Mouse (Mus musculus) midbrain, embryonic 16.5 days (tissue): ENCODE data around the gene Ascl2. TPM values are rescaled to one million over a fixed set of nuclear protein-coding genes. Genes with fewer than 3 reads are reported as not detected.

ENCODE experiments used
- ATAC-seq: fragments of 200-750 bp; cut with Nextera tagmentation; 2 replicates; pipeline ENCODE4 v1.8.0; 2017; ENCODE audit warnings: moderate TSS enrichment
- H3K27ac ChIP-seq: fragments of 300-500 bp; sonication (generic); 2 replicates; pipeline ENCODE4 v1.5.1; 2014; ENCODE audit warnings: mild to moderate bottlenecking, low read length, mixed read lengths
- H3K27me3 ChIP-seq: fragments of 300-500 bp; sonication (generic); 2 replicates; pipeline ENCODE4 v1.6.1; 2014; ENCODE audit warnings: low read depth, low read length, mixed read lengths; ENCODE audit not compliant: control insufficient read depth, insufficient read depth
- H3K36me3 ChIP-seq: fragments of 300-500 bp; sonication (generic); 2 replicates; pipeline ENCODE4 v1.6.1; 2014; ENCODE audit warnings: mild to moderate bottlenecking, low read length, moderate library complexity, mixed read lengths; ENCODE audit not compliant: control insufficient read depth, insufficient read depth
- H3K4me1 ChIP-seq: fragments of 300-500 bp; sonication (generic); 2 replicates; pipeline ENCODE4 v1.6.1; 2014; ENCODE audit warnings: mild to moderate bottlenecking, low read length, mixed read lengths; ENCODE audit not compliant: control insufficient read depth, insufficient read depth
- H3K4me2 ChIP-seq: fragments of 300-500 bp; sonication (generic); 2 replicates; pipeline ENCODE4 v1.6.1; 2014; ENCODE audit warnings: mild to moderate bottlenecking, low read length, mixed read lengths
- H3K4me3 ChIP-seq: fragments of 300-500 bp; sonication (generic); 2 replicates; pipeline ENCODE4 v1.5.1; 2014; ENCODE audit warnings: low read depth, mild to moderate bottlenecking, low read length, moderate library complexity, mixed read lengths
- H3K9ac ChIP-seq: fragments of 300-500 bp; sonication (generic); 2 replicates; pipeline ENCODE4 v1.6.1; 2014; ENCODE audit warnings: low read depth, low read length, mixed read lengths
- H3K9me3 ChIP-seq: fragments of 300-500 bp; sonication (generic); replicated peaks from 2 replicates; pipeline ENCODE4 v1.6.1; 2014; ENCODE audit warnings: mild to moderate bottlenecking, low read length, mixed read lengths; ENCODE audit not compliant: control insufficient read depth, poor library complexity, severe bottlenecking
- WGBS: fragments of 180-500 bp; shearing (Covaris S2); extraction: QIAGEN DNeasy Blood & Tissue Kit; methylation state at CpG from one replicate; pipeline ENCODE4 v1.1.7; 2014; 5-methylcytosine and 5-hydroxymethylcytosine counted together
- polyA plus RNA-seq: library from polyadenylated mRNA; unstranded; fragments of >200 nt; fragmentation: Nextera tagmentation; extraction: Ambion mirVana; gene quantifications from 2 replicates; pipeline ENCODE4 v1.2.1, GENCODE M21; 2015

The Ascl2 gene
- polyA plus RNA-seq = 0.39 and 0.55 TPM in 2 replicates

DNA sequence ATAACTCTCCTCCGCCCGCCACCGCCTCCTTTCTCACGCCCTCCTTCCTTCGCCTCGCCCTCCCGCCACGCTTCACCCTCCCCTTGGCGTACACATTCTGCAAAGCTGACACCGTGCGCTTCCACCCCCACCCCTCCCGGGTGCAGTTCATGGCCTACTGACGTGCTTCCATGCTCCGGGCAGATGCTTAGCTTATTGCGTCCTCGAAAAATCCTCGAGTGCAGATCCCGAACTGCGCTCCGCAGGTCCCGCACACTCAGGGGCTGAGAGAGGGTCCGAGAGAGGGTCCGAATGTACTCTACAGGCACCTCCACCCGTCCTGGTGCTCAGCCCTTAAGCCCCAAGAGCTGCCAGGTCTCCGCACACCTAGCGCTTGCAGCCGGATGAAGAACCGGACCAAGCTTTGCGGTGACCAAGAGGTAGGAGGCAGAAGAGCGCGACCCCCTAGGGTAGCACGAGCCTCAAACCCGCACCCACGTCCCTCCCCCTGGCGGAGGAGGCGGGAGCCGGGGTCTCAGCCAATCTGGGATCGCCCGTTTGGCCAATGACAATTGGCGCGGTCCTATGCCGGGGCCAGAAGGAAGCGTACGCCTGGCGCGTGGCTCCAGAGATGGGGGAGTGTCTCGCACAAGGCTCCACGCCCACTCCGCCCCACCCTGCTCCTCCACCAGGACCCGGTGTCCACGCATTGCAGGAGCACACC is at the start of gene Ascl2:
TSS of gene Ascl2 (minus strand) at position 456 of the 703 bp plus-strand sequence.
- Histone ChIP-seq H3K27ac (no peak within 1 kb of the TSS), H3K4me1 (peaks cover 20% of the 10 kb centered on the region), H3K4me2 (peak within 1 kb of the TSS; percentile 90), H3K36me3 (no peaks in the 10 kb centered on the region), H3K9me3 (no peaks in the 10 kb centered on the region), H3K27me3 (peaks cover 59% of the 10 kb centered on the region), H3K4me3 (peak within 1 kb of the TSS; percentile 47), H3K9ac (peak within 1 kb of the TSS; percentile 61)
- peak; percentile 54 for ATAC-seq
- under 1% methylated on average over 51 of the region's 51 CpGs for WGBS

DNA sequence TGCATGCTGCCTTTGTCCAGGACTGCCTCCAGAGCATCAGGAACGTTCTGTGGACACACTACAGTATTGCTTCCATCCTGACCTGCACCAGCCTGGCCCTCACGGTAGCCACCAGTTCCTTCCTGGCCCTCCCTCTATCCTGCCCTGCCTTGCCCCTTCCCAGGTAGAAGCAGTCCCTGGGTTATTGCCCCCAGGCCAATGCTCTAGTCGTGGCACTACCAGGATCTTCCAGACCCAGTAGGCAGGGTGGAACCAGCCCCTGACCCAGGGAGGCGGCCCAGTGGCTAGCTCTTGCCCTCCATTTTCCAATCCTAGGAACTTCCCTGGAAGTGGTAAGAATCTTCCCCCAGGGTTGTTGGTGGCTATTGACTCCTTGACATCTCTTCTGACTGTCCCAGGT is 48.1 kb upstream of the Ascl2 start:
- no peaks in the 10 kb centered on the region for H3K27me3 ChIP-seq
- no peak overlapping the region for H3K4me2 ChIP-seq
- no peak overlapping the region for H3K4me3 ChIP-seq
- no peak overlapping the region for H3K27ac ChIP-seq
- H3K9me3 ChIP-seq = no peaks in the 10 kb centered on the region
- ATAC-seq = no peak
- no peaks in the 10 kb centered on the region for H3K36me3 ChIP-seq
- WGBS = 71% methylated on average over 4 of the region's 4 CpGs
- H3K9ac ChIP-seq = no peak overlapping the region
- peaks cover 5% of the 10 kb centered on the region for H3K4me1 ChIP-seq

GRCm38 (mm10) chr7:143016424-143017142 is 47.5 kb upstream of the Ascl2 start:
- Histone ChIP-seq H3K36me3 (no peaks in the 10 kb centered on the region), H3K4me2 (no peak overlapping the region), H3K4me3 (no peak overlapping the region), H3K27ac (peak overlapping the region; percentile 24; the same call in 1 of the 2 replicates), H3K4me1 (peaks cover 5% of the 10 kb centered on the region), H3K9ac (no peak overlapping the region), H3K27me3 (no peaks in the 10 kb centered on the region), H3K9me3 (no peaks in the 10 kb centered on the region)
- WGBS = 45% methylated on average over 8 of the region's 9 CpGs
- no peak for ATAC-seq

DNA sequence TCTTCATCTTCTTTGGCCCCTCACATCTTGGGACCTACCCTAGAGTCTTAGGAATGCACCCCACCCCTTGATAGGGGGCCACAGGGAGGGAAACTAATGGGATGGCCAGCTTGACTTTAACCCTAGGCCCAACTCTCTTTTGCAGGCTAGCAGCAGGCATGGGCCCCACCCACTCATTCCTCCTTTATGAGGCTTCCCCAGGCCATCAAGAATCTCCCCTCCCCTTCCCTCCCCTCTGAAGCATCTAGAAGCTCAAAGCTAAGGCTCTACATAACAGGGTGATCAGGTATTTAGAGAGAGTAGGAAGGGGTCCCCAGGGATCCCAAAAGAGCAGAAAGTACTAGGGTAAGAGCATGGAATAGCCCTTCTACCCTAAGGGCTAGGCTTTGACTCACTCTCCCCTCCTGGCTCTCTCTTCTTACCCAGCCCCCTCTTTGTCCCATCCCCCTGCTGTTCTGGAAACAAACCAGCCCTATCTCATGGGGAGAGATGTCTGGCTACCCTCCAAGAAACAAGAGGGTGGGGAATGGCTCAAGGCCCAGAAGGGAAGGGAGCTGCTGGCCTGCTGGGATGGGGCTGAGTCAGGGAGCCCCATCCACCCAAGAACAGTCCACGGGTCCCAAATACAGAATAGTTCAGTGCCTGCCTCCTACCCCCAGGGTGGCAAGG is 46.8 kb upstream of the Ascl2 start:
- ATAC-seq = peak; percentile 57
- H3K4me3 ChIP-seq = no peak overlapping the region
- WGBS = 0% methylated on average over 1 of the region's 1 CpGs
- H3K9me3 ChIP-seq = no peaks in the 10 kb centered on the region
- no peak overlapping the region for H3K4me2 ChIP-seq
- peaks cover 5% of the 10 kb centered on the region for H3K4me1 ChIP-seq
- no peaks in the 10 kb centered on the region for H3K36me3 ChIP-seq
- H3K27ac ChIP-seq = peak overlapping the region; percentile 24; the same call in 1 of the 2 replicates
- no peak overlapping the region for H3K9ac ChIP-seq
- no peaks in the 10 kb centered on the region for H3K27me3 ChIP-seq

- 88% methylated on average over 7 of the region's 7 CpGs for WGBS
- H3K27ac ChIP-seq = no peak overlapping the region
- H3K4me1 ChIP-seq = peaks cover 5% of the 10 kb centered on the region
- no peak overlapping the region for H3K4me2 ChIP-seq
- H3K9me3 ChIP-seq = no peaks in the 10 kb centered on the region
- no peak overlapping the region for H3K4me3 ChIP-seq
- H3K36me3 ChIP-seq = no peaks in the 10 kb centered on the region
- no peak overlapping the region for H3K9ac ChIP-seq
- no peaks in the 10 kb centered on the region for H3K27me3 ChIP-seq
- no peak for ATAC-seq
Measured at GRCm38 (mm10) chr7:143014862-143015659, 46.0 kb upstream of the Ascl2 start.

DNA sequence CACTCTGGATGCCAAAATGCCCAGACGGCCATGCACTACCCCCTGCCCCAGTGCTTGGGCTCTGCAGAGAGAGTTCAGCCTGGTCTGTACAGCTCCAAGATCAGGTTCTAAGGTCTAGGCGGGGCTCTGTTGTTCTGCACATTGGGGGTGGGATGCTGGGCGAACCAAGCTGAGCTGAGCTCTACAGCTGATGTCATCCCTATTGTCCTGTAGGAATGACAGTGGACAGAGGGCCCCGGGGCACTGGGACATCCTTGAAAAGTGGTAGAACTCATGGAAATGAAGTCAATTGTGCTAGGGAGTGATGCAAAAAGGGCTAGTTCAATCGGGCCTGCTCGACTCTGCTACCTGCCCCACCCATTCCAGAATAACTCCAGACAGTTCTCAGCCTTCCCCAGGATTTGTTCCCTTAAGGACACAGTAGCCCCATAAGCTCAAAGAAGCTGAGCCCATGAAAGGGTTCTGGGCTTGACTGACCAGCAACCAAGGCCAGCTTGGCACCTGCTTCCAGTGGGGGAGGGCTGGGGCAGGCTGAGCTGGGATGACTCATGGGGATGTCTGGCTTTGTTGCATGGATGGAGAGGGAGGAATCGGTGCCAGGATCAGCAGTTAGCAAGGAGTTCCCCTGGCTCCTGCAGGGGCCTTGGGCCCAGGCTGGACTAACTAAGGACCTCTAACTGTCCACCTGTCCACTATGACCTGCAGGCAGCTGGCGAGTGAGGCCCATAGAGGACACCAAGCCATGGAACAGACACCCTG is 44.5 kb upstream of the Ascl2 start:
- Histone ChIP-seq H3K36me3 (no peaks in the 10 kb centered on the region), H3K9ac (no peak overlapping the region)
- WGBS = 68% methylated on average over 8 of the region's 8 CpGs

GRCm38 (mm10) chr7:143012230-143012875 is 43.3 kb upstream of the Ascl2 start:
- H3K36me3 ChIP-seq = no peaks in the 10 kb centered on the region
- H3K9me3 ChIP-seq = no peaks in the 10 kb centered on the region
- H3K9ac ChIP-seq = no peak overlapping the region
- no peak overlapping the region for H3K4me3 ChIP-seq
- H3K27ac ChIP-seq = no peak overlapping the region
- ATAC-seq = no peak
- WGBS = 51% methylated on average over 5 of the region's 5 CpGs
- no peak overlapping the region for H3K4me2 ChIP-seq
- no peaks in the 10 kb centered on the region for H3K27me3 ChIP-seq
- H3K4me1 ChIP-seq = peaks cover 7% of the 10 kb centered on the region

More for the DNA sequence above, 44.5 kb upstream of the Ascl2 start:
- no peak for ATAC-seq
- H3K27ac ChIP-seq = no peak overlapping the region; the same call in 1 of the 2 replicates
- H3K4me3 ChIP-seq = no peak overlapping the region
- no peak overlapping the region for H3K4me2 ChIP-seq
- H3K9me3 ChIP-seq = no peaks in the 10 kb centered on the region
- peaks cover 7% of the 10 kb centered on the region for H3K4me1 ChIP-seq
- H3K27me3 ChIP-seq = no peaks in the 10 kb centered on the region

DNA sequence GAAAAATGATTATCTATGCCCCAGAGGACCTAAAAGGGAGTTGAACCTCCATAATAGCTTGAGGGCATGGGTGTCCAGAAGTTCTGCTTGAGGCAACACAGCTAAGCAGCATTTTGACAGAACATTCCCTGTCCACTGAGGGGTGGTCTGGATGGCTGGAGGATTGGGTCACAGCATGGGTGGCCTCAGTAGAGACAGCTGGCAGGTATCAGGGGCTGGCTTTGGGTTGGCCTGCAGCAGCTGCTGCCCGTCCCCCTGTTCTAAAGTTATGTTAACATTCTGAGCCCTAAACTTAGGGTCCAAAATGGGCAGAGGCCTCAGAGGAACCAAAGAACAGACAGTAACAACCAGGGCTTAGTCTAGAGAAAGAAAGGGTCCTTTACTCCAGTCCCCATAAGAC is 42.2 kb upstream of the Ascl2 start:
- H3K4me1 ChIP-seq = peaks cover 7% of the 10 kb centered on the region; the same call in 1 of the 2 replicates

More for the DNA sequence above, 42.2 kb upstream of the Ascl2 start:
- H3K27ac ChIP-seq = no peak overlapping the region
- no peak for ATAC-seq
- H3K4me3 ChIP-seq = no peak overlapping the region
- H3K36me3 ChIP-seq = no peaks in the 10 kb centered on the region
- H3K9ac ChIP-seq = no peak overlapping the region
- no peaks in the 10 kb centered on the region for H3K27me3 ChIP-seq
- no peaks in the 10 kb centered on the region for H3K9me3 ChIP-seq
- WGBS = 94% methylated on average over 1 of the region's 1 CpGs
- no peak overlapping the region for H3K4me2 ChIP-seq
